Mouse (Mus musculus) Patski (cell line): Measurements from ENCODE around the gene Dlx1. TPM values are rescaled to one million over a fixed set of nuclear protein-coding genes. Genes with fewer than 3 reads are reported as not detected.

ENCODE experiments used
- ATAC-seq: fragments of 100-300 bp; one replicate; pipeline ENCODE4 v1.8.0; 2021
- CTCF ChIA-PET: fragments of 350-600 bp; sonication (Branson Sonifier 250); formaldehyde crosslinking; loops from one replicate; lab custom pipeline; 2022; ENCODE audit warnings: inconsistent platforms; lab: Charles Lee
- POLR2A ChIA-PET: fragments of 350-600 bp; sonication (Branson Sonifier 250); formaldehyde crosslinking; loops from one replicate; lab custom pipeline; 2022; ENCODE audit warnings: antibody characterized with exemption, inconsistent platforms; lab: Charles Lee
- DNase-seq: peaks from one replicate; pipeline ENCODE4 v3.0.0-alpha.2; 2011; ENCODE audit warnings: low read depth, low spot score
- H3K27me3 ChIP-seq: fragments of 371-371 bp; one replicate; pipeline ENCODE4 v1.5.1; 2021
- CTCF ChIP-seq: fragments of 100-300 bp; IDR thresholded peaks from one replicate; pipeline ENCODE4 v1.5.1; 2021
- in situ Hi-C: fragments of 300-500 bp; cut with MboI; formaldehyde crosslinking; loops from 3 replicates; pipeline ENCODE4 v1.11.1; 2018; ENCODE audit warnings: low pct_unique_long_range_greater_than_20kb, mixed read lengths
- polyA plus RNA-seq: library from polyadenylated mRNA; unstranded; gene quantifications from one replicate; pipeline ENCODE4 v1.2.3, GENCODE M21; 2021

The Dlx1 gene
- polyA plus RNA-seq, 1 experiment from 2014 or later, result 1.8 TPM

- POLR2A ChIA-PET, result no interaction called here
- no peaks in the 10 kb centered on the region for H3K27me3 ChIP-seq
- no peak for DNase-seq
- TF ChIP-seq CTCF, result no peak
- ATAC-seq, result no peak
- in situ Hi-C loops, result no loop called here
- CTCF ChIA-PET, result interaction anchor here (0.7 to 2.2 kb wide), 5 partner anchors 9 to 237 kb away, joined by 3 to 13 read pairs (median 5); no protein-coding TSS in a partner anchor
These were observed 53.6 kb downstream of the Dlx1 start for GRCm38 (mm10) chr2:71581488-71581887.

Other genes starting within 250 kb of the Dlx1 start
- gene Slc25a12, start 160.4 kb upstream of the Dlx1 start, polyA plus RNA-seq, result 78.1 TPM
- 66.8 TPM for gene Hat1, start 139.2 kb upstream of the Dlx1 start, polyA plus RNA-seq
- gene Metap1d, start 74.8 kb upstream of the Dlx1 start, polyA plus RNA-seq, result 39.8 TPM
- gene Dlx2, start 18.6 kb downstream of the Dlx1 start, polyA plus RNA-seq, result 1.1 TPM
- 118 TPM for gene Itga6, start 217.5 kb downstream of the Dlx1 start, polyA plus RNA-seq